Mouse (Mus musculus) testis, adult 2 months (tissue): ENCODE measurements around the gene Snap91.

ENCODE experiments used
- CTCF ChIP-seq: fragments of 200-500 bp; IDR thresholded peaks from 2 replicates; pipeline ENCODE4 v1.5.1; 2012; ENCODE audit warnings: low read depth, mild to moderate bottlenecking, inconsistent platforms, low read length, moderate library complexity; ENCODE audit not compliant: control insufficient read depth, insufficient read depth, insufficient replicate concordance
- POLR2A ChIP-seq: fragments of 200-500 bp; IDR thresholded peaks from 2 replicates; pipeline ENCODE4 v1.6.1; 2012; ENCODE audit warnings: low read depth, mild to moderate bottlenecking, inconsistent platforms, low read length, moderate library complexity; ENCODE audit not compliant: control insufficient read depth

DNA sequence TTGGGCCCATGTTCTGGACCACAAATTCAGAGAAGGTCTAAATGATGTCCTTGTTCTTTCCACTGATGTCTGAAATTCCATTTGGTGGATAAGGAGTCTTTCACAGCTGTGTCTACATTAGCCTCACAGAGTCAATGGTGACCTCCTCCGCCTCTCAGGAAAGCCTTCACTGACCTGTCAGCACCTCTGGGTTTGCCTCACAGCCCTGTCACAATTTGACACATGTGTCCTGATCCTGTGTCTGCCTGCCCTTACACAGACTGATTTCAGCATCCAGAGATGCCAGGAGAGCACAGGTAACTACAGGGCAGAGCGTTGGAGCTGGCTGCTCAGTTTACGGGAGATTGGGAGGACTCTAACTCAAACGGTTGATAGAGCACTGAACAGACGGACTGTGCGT, 45.2 kb upstream of the Snap91 start:
- TF ChIP-seq CTCF (no peak), POLR2A (no peak)
